Mouse (Mus musculus) kidney, postnatal 10 days (tissue): ENCODE measurements around the gene Ier5l.
A peak's percentile ranks its signal among the peaks of the same experiment; 100 is the strongest.

ENCODE experiments used
- DNase-seq: peaks from one replicate; pipeline ENCODE4 v3.0.0; 2021; ENCODE audit warnings: mixed read lengths

Ier5l gene

GRCm38 (mm10) chr2:30474039-30474438 lies at the start of gene Ier5l:
Gene Ier5l, minus strand, starts transcription at chr2:30474219.
- DNase-seq: peak; percentile 98

GRCm38 (mm10) chr2:30523727-30524126 lies 49.7 kb upstream of the Ier5l start:
- DNase-seq: no peak

GRCm38 (mm10) chr2:30510711-30511380 lies 36.8 kb upstream of the Ier5l start:
- DNase-seq: peak; percentile 26

DNA sequence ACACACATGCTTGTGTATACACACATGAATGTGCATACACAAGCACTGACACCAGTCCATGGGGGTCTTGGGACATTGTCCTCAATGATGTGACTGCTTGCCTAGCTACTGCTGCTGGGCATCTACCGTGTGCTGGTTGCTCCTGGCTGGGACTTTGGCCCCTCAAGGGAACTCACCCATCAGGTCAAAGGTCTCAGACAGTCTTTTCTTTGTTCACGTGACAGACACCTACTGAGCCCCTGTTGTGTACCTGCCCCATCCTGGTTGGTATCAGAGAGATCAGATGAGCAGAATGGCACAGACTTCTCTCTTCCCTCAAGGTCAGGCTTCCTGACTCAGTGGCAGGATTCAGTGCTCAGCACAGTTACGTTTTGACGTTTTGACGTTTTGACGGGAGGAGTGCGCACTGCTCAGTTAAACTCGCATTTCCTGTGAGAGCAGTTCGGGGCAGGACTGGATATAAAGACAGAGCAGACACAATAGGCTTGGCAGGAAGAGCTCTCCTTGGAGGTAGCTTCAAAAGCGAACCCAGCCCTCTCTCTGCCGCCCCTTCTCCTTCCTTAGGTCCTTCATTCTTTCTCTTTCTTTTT lies 33.2 kb upstream of the Ier5l start:
- no peak for DNase-seq

DNA sequence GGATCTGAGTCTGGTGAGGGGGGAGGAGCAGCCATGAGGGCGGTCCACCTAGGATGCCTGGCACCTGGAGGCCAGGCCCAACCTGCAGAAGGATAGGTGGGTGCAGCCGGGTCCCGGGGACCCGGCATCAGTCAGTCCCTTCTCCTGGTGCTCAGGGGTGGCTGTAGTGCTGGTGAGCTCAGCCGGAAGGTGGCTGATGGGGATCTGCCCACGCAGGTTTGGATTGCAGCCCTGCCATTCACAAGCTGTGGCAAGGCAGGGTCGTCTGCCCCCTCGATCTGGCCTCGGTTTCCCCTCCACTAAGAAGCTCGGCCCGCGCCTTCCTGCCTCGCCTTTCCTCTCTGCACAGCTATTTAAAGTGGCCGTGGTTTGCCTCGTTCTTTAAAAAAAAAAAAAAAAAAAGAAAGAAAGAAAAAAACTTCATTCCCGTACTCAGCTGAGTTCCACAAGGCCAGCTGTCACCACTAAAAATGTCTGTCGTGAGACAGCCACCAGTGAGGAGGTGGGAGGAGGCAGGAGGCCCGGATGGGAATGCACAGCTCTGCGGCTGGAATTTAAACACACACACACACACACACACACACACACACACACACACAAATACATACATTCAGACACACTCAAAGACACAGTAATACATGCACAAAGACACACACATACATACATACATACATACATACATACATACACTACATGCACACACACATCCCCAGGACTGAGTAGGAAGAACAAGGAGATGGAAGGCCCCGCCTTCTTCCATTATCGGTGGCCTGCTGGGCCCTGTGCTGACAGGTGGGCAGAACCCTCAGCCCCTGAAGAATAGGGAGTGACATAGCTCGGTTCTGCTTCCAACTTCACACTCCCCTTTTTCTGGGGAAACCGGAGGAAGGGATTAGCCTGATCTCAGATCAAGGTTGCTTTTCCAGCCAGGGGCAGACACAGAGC lies 29.9 kb upstream of the Ier5l start:
- peak; percentile 66 for DNase-seq

DNA sequence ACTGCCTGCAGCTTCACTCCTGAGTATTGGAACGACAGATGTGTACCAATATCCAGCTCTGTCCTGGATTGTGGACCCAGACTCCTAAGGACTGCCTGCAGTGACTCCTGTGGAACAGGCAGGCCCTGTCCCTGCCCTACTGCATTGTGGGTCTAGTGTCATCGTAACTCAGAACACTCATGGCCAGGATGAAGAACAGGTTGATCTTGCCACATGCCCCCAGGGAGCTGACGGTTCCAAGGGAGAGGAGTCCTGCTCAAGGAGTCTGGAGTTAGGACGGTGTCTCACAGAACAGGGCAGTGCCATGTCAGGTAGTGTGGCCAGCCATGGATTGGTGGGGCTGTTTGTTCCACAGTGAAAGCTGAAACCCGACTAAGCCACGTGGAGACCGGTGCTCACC lies 27.7 kb upstream of the Ier5l start:
- DNase-seq: no peak

DNA sequence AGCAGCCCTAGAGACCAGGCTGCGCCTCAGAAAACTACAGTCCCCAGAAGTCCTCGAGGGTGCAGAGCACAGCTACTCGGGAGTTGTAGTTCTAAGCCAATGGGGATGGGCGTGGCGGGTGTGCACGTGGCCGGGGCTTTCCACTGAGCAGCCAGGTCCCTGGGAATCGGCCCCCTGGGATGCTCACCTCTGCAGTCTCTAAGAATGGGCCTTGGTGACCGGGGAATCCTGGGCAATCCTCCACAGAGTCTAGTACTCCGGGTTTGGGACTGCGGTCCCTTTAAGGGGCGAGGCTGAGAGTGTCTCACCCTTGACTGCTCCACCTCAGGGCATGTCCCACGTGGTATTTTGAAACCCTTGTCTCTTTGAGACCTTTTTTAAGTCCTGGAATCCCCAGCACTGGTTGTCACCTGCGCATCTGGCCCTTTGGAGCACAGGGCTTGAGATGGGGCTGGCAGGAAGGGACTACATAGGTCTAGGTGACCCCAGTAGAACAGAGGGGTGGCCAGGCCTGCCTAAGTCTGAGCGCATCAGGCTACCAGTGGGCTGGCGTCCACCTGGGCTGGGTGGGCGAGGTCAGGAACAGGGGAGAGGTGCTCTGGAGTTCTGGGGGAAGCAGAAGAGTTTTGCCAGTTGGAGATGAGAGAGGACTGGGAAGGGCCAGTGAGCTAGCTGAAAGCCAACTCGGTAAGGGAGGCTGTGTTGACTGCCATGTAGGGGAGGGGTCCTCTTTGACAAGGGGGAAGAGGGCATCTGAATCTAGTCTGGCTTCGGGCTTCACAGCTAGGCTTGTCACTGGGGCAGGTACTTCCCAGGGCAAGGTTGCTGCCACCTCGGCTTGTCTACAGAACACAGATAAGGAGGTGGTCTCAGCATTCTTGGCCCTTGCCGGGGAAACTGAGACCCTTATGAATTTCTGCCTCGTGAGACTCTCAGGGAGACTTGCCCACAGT lies 22.2 kb upstream of the Ier5l start:
- DNase-seq: peak; percentile 82

DNA sequence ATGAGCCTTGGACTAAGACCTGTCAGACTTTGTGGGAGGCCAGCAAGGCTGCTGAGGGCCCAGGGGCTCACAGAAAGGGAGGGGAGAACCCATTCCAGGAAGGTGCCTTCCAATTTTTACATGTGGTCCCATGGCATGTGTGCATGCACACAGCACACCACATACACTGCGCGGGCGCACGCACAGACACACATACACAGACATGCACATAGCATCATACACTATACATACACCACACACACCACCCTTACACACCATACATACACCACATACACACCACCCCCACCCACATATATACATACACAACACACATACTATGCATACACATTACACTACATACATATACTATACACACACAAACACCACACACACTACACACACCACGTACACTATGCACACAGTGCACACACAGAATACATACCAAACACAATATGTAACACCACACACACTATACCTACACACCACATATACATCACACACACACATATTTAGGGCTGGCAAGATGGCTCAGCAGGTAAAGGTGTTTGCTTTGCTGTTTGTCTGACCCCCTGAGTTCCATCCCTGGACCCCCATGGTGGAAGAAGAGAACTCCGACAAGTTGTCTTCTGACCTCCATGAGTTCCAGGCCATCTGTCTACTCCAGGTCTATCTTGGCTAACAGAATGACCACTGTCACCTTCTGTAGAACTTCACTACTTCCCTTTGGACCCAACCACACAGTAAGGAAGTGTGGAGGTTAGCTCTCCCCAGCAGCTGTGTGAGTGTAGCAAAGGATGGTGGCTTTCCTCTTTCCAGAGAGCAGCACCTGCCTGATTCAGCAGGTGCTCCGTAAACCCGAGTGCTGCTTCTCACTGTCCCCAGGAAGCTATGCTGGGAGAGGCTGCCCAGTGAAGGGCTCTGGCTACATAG lies 21.2 kb upstream of the Ier5l start:
- no peak for DNase-seq

- DNase-seq: no peak
Observed at GRCm38 (mm10) chr2:30490384-30490783, 16.4 kb upstream of the Ier5l start.

GRCm38 (mm10) chr2:30487597-30487996 lies 13.6 kb upstream of the Ier5l start:
- no peak for DNase-seq

DNA sequence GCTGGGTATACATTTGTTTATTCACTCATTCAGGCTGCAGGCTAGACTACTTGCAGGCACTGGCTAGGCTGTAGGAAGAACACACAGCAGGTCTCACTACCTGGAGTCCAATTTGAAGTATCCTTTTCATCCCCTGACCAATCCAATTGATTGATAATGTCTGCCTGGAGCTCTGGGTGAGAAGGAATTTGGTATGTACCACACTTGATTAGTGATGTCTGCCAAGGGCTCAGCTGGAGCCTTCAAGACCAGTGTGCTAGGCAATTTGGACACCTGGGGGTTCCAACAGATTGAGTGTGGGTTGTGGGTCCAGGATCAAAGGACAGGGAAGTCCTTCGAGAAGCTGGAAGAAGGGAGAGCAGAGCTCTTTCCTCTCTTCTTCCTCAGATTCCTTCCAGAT lies 4.5 kb upstream of the Ier5l start:
- DNase-seq: no peak

- no peak for DNase-seq
Observed at GRCm38 (mm10) chr2:30476241-30476640, 2.2 kb upstream of the Ier5l start.

- DNase-seq: no peak
Observed at GRCm38 (mm10) chr2:30475457-30475856, 1.4 kb upstream of the Ier5l start.

DNA sequence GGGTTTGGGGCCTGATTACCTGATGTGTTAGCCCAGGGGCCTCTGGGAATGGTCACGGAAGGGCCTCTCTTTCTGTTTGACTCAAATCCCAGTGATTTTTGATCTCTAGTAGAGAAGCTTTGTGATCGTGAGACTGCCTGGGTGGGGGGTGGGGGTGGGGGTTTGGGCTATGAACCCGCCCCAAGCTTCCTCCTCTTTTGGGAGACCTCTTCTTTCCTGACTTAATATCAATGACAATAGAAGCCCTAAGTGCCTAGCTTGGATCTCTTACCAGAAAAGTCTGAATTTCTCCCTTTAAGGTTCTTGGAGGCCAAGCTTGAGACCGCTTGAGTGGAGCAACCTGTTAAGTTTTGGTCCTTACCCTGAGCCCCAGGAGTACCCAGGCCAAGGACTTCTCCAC lies 757 bp upstream of the Ier5l start:
- no peak for DNase-seq

DNA sequence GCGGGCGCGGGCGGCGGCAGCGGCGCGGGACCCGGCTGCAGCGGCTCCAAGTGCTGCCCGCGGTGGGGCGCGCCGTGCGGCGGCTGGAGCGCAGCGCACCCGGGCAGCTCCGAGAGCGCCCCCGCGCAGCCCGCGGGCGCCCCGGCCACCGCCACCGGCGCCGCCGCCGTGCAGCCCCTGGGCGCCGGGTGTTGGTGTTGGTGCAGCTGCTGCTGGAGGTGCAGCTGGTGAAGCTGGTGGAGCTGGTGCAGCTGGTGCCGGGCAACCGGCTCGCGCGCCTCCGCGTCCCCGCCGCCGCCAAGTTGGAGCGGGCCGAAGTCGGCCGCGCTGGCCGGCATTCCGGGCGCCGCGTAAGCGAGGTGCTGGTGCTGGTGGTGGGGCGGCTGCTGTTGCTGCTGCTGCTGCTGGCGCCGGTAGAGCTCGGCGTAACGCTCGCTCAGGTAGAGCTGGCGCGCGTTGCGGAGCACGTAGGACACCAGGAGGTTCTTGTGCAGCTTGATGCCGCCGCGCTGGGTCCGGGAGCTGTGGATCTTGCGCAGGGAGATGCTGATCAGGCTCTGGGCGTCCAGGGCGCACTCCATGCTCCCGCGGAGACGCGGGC lies 488 bp downstream of the Ier5l start:
- no peak for DNase-seq

GRCm38 (mm10) chr2:30472731-30473351 lies 1.2 kb downstream of the Ier5l start:
- DNase-seq: peak; percentile 71

GRCm38 (mm10) chr2:30471795-30472720 lies 2.0 kb downstream of the Ier5l start:
- peak; percentile 92 for DNase-seq

- DNase-seq: peak; percentile 45
Observed at GRCm38 (mm10) chr2:30471051-30471450, 3.0 kb downstream of the Ier5l start.
